Mouse (Mus musculus): ENCODE measurements around the gene Pacs2.

- no peak for TF ChIP-seq POLR2A (IDR thresholded peaks at IDR 0.05; ENCODE audit: borderline replicate concordance, control insufficient read depth, low read depth, low read length)
- no peak for TF ChIP-seq CTCF (IDR thresholded peaks at IDR 0.05; ENCODE audit: control insufficient read depth, insufficient read depth, low read length)
Observed at GRCm38 (mm10) chr12:113108528-113109283, 94.4 kb downstream of the Pacs2 start.
